Mouse (Mus musculus): ENCODE data around the gene Qsox2. TPM values are rescaled to one million over a fixed set of nuclear protein-coding genes. Genes with fewer than 3 reads are reported as not detected.

Qsox2 gene
- total RNA-seq, 2 experiments from 2014 or later = 15.8 to 17.2 TPM

GRCm38 (mm10) chr2:26168843-26169579, 68.3 kb downstream of the Qsox2 start:
- intact Hi-C loops (cut with DNase I) = no loop called here

GRCm38 (mm10) chr2:26166890-26167289, 70.4 kb downstream of the Qsox2 start:
- no peak for DNase-seq

More at GRCm38 (mm10) chr2:26168843-26169579, 68.3 kb downstream of the Qsox2 start:
- DNase-seq = no peak

More at GRCm38 (mm10) chr2:26166890-26167289, 70.4 kb downstream of the Qsox2 start:
- intact Hi-C loops (cut with DNase I) = no loop called here

Other genes starting within 250 kb of the Qsox2 start
- gene Ubac1, start 215.8 kb downstream of the Qsox2 start, total RNA-seq (2021) = 10 to 100 TPM; 90.5 to 92.0 TPM
- gene Nacc2, start 114.3 kb downstream of the Qsox2 start, total RNA-seq (2021) = 10 to 100 TPM; 24.6 to 26.5 TPM
- gene Lhx3, start 29.2 kb downstream of the Qsox2 start, total RNA-seq (2021) = not detected
- gene Ccdc187, start 57.0 kb upstream of the Qsox2 start, total RNA-seq (2021) = 1 to 10 TPM; 1.9 TPM
- 100 to 1,000 TPM; 179 to 190 TPM for gene Gpsm1, start 78.0 kb upstream of the Qsox2 start, total RNA-seq (2021)
- 10 to 100 TPM; 23.3 to 25.8 TPM for gene Dnlz, start 114.6 kb upstream of the Qsox2 start, total RNA-seq (2021)
- gene Card9, start 123.4 kb upstream of the Qsox2 start, total RNA-seq (2021) = 1 to 10 TPM; 1.1 to 1.4 TPM
- gene Snapc4, start 143.1 kb upstream of the Qsox2 start, total RNA-seq (2021) = 100 to 1,000 TPM in 1 of 2 experiments, 10 to 100 TPM in 1; 86.5 to 101 TPM
- gene Entr1, start 151.8 kb upstream of the Qsox2 start, total RNA-seq (2021) = 100 to 1,000 TPM; 186 to 187 TPM
- 10 to 100 TPM; 93.6 to 98.6 TPM for gene Pmpca, start 151.8 kb upstream of the Qsox2 start, total RNA-seq (2021)
- gene Inpp5e, start 171.7 kb upstream of the Qsox2 start, total RNA-seq (2021) = 10 to 100 TPM; 22.5 to 27.1 TPM
- gene Sec16a, start 207.7 kb upstream of the Qsox2 start, total RNA-seq (2021) = 10 to 100 TPM; 52.3 to 52.6 TPM

All from left cerebral cortex, postnatal 4 days (tissue).